Mouse (Mus musculus): ENCODE results near the gene Sgip1.

- TF ChIP-seq CTCF (IDR thresholded peaks at IDR 0.05; ENCODE audit: low read depth) (peak; percentile 19; the same call in 1 of the 2 replicates), EP300 (IDR thresholded peaks at IDR 0.05; ENCODE audit: low read depth) (no peak)
These were observed 172.7 kb downstream of the Sgip1 start for GRCm38 (mm10) chr4:102913700-102914327.
